Mouse (Mus musculus) naive thymus-derived CD4-positive, alpha-beta T cell, adult 5 months (primary cell): ENCODE results near the gene Rabl2. TPM values are rescaled to one million over a fixed set of nuclear protein-coding genes. Genes with fewer than 3 reads are reported as not detected.

Experiments used
- polyA plus RNA-seq: library from polyadenylated mRNA; unstranded; fragments of 100-300 nt; shearing (Covaris generic); gene quantifications from one replicate; pipeline ENCODE4 v1.2.1, GENCODE M21; 2017

The Rabl2 gene
- polyA plus RNA-seq = 0.40 TPM

DNA sequence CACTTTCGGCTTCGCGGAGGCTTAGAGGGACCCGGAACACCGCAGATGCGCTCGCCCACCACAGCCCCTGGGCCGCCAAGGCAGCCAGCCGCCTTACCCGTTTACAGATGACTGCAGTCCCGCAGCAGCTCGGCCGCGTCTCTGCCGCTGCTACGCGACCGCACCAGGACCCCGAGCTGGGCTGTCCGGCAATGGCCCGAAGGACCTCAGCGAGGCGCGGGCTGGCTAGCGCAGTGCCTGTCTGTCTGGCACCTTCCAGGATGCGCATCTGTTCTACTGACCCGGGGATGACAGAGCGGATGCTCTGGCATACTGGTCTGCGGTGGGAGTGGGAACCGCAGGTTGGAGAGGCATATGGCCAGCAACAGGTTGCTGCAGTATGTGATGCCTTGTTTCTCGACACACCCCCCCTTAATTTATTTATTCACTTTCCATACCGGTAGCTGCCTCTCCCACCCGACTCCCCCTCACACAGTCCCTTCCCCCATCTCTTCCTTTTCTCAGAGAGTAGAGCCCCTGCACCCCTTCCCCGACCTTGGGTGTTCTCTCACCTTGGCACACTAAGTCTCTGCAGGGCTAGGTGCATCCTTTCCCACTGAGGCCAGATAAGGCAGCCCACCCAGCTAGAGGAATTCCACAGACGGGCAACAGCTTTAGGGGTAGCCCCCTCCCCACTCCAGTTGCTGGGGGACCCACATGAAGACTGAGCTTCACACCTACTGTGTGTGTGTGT is at the start of gene Rabl2:
Gene Rabl2, minus strand, starts transcription at position 201 of the 733 bp plus-strand sequence.

DNA sequence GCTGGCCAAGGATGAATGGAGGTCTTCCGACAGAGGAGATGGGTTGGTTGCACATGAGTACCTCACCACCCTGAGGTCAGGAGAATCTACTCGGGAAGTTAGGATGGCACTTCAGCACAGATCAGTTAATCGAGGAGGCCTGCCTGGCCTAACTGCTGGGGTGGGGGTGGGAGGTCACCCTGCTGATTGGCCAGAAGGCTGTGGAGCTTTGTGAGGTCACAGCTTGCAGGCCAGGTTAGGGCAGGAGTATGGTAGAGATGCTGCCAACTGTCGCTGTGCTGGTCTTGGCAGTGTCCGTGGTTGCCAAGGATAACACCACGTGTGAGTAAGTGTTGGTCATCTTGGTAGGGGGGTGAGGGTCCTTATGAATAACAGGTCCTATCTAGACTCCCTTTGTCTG is 23.6 kb downstream of the Rabl2 start, which contains the start of gene Acr:
Gene Acr, plus strand, starts transcription at position 213 of the 400 bp plus-strand sequence.

Other genes with a start within 250 kb of the Rabl2 start
- gene Lmf2, start 236.3 kb downstream of the Rabl2 start, polyA plus RNA-seq = 57.9 TPM
- gene Ncaph2, start 236.2 kb downstream of the Rabl2 start, polyA plus RNA-seq = 142 TPM
- 4.6 TPM for gene Sco2, start 218.1 kb downstream of the Rabl2 start, polyA plus RNA-seq
- gene Tymp, start 214.9 kb downstream of the Rabl2 start, polyA plus RNA-seq = 1.0 TPM
- not detected for gene Odf3b, start 212.6 kb downstream of the Rabl2 start, polyA plus RNA-seq
- not detected for gene Klhdc7b, start 207.0 kb downstream of the Rabl2 start, polyA plus RNA-seq
- not detected for gene Syce3, start 181.4 kb downstream of the Rabl2 start, polyA plus RNA-seq
- gene Cpt1b, start 166.1 kb downstream of the Rabl2 start, polyA plus RNA-seq = not detected
- gene C730034F03Rik, start 162.3 kb downstream of the Rabl2 start, polyA plus RNA-seq = 11.5 TPM
- gene Gm44502, start 162.2 kb downstream of the Rabl2 start, polyA plus RNA-seq = 0.42 TPM
- gene Chkb, start 162.0 kb downstream of the Rabl2 start, polyA plus RNA-seq = 145 TPM
- gene Mapk8ip2, start 138.0 kb downstream of the Rabl2 start, polyA plus RNA-seq = not detected
- gene Arsa, start 114.5 kb downstream of the Rabl2 start, polyA plus RNA-seq = 20.8 TPM
- not detected for gene Shank3, start 92.3 kb downstream of the Rabl2 start, polyA plus RNA-seq
- gene Acr, start 23.6 kb downstream of the Rabl2 start, polyA plus RNA-seq = not detected
- not detected for gene Syt10, start 249.9 kb upstream of the Rabl2 start, polyA plus RNA-seq